Mouse (Mus musculus): ENCODE measurements around the gene Znrd1.

GRCm38 (mm10) chr17:36942791-36943471 is 15.4 kb downstream of the Znrd1 start, which contains the start of gene Rnf39:
- TF ChIP-seq GATA1 (IDR thresholded peaks at IDR 0.05; ENCODE audit: low read length) (no peak), TAL1 (IDR thresholded peaks at IDR 0.05; ENCODE audit: low read length) (no peak)
